8 mouse cellular contexts compared by ENCODE assay signal in the genomic region with DNA sequence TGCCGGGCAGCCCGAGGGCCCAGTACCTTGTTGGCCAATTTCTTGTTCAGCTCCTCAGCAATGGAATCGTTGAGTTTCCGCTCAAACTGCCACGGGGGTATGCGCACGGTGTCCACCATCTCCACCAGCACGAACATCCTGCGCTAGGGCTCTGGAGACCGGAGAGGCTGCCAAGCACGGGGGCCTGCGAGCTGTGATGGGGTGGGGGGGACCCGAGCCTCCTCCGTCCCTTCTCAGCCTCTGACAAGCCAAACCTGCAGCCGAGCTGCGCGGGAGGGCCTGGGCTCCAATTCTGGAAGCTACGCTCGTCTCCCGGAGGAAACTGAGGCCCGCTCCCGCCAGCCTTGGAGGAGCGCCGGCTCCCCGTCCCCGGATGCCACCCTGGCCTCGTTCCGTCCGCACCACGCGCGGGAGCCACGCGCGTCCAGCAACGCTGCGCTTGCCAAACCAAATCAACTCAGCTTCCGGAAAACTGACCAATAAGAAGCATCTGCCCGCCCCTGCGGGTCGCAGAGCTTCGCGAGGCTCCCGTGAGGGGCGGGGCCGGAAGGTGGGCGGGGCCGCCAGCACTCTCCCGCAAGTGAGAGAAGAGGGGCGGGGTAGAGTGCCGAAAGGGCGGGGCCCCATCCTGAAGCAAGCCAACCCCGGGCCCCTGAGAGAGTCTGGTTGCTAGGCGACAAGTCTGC. TPM values are rescaled to one million over a fixed set of nuclear protein-coding genes. Genes with fewer than 3 reads are reported as not detected.
A peak's percentile ranks its signal among the peaks of the same experiment; 100 is the strongest.
DNase-seq lines count a peak whose midpoint lies in the region; ATAC-seq lines count a peak whose summit lies in the region.

Gene Polr3h (minus strand): TSS at position 481 of the 686 bp plus-strand sequence.

- DNase-seq in adrenal gland, adult (ENCODE audit: inconsistent age in 2 of 2, low spot score in 1 of 2) = peak; percentile 96 to 97
- peak; percentile 98 for DNase-seq in embryo, embryonic 10.5 days (ENCODE audit: low spot score)
- DNase-seq in gastrocnemius, postnatal 14 days = peak; percentile 96
- peak; percentile 95 to 99 for DNase-seq in left cerebral cortex, postnatal 10 days (ENCODE audit: extremely low spot score in 1 of 2, low spot score in 2 of 2)
- peak; percentile 92 for DNase-seq in right cerebral cortex, postnatal 25 days
- DNase-seq in urinary bladder, postnatal 4 days (ENCODE audit: low spot score in 2 of 2) = peak; percentile 93 to 95

- peak; percentile 89 for ATAC-seq in inflammation-experienced regulatory T-cells, adult 6 months
- ATAC-seq in megakaryocyte-erythroid progenitor cell, adult 5-6 weeks (replicated peaks; ENCODE audit: low FRiP score, low TSS enrichment, poor library complexity, severe bottlenecking) = peak; percentile 82

- intact Hi-C loops in gastrocnemius, postnatal 14 days (cut with DNase I; ENCODE audit: low total_unique reads) = no loop called here
- intact Hi-C loops in left cerebral cortex, postnatal 10 days (cut with DNase I) = no loop called here

RNA-seq across cellular contexts. Expression of gene Polr3h, which starts in this region (rescaled TPM):
- 1 to 10 TPM; 7.3 to 8.1 TPM for total RNA-seq in gastrocnemius, postnatal 14 days (2021)
- polyA plus RNA-seq in inflammation-experienced regulatory T-cells, adult 6 months (2017; shearing (Covaris generic)) = 10 to 100 TPM; 17.4 to 28.3 (median 22.6) TPM
- total RNA-seq in left cerebral cortex, postnatal 10 days (2021) = 10 to 100 TPM; 44.8 to 55.0 TPM
- total RNA-seq in megakaryocyte-erythroid progenitor cell, adult 5-6 weeks (2014; fragmentation: Nextera tagmentation) = 46.2 and 57.3 TPM in 2 replicates
- total RNA-seq in megakaryocyte-erythroid progenitor cell, adult 5-6 weeks (2017) = 47.7 and 59.5 TPM in 2 replicates

Comparison
In these comparisons a context has a peak if more than half of its experiments do, and no peak if none do; other contexts are left out.
1. Peak in every context shown above with its lines: DNase-seq and ATAC-seq.
2. RNA of gene Polr3h (total RNA-seq): 46.2 to 59.5 TPM in megakaryocyte-erythroid progenitor cell, adult 5-6 weeks and 44.8 to 55.0 TPM in left cerebral cortex, postnatal 10 days; 7.3 to 8.1 TPM in gastrocnemius, postnatal 14 days; every median in the first group is over 4 times any median in the second.